Mouse (Mus musculus) forebrain, embryonic 15.5 days (tissue): ENCODE measurements around the gene Fam57b. TPM values are rescaled to one million over a fixed set of nuclear protein-coding genes. Genes with fewer than 3 reads are reported as not detected.

ENCODE experiments used
- ATAC-seq: fragments of 200-750 bp; cut with Nextera tagmentation; replicated peaks from 2 replicates; pipeline ENCODE4 v1.8.0; 2017; ENCODE audit warnings: mild to moderate bottlenecking, moderate TSS enrichment, moderate library complexity
- H3K27ac ChIP-seq: fragments of 300-500 bp; sonication (generic); replicated peaks from 2 replicates; pipeline ENCODE4 v1.5.1; 2015; ENCODE audit warnings: mild to moderate bottlenecking, inconsistent platforms
- H3K27me3 ChIP-seq: fragments of 300-500 bp; sonication (generic); 2 replicates; pipeline ENCODE4 v1.6.1; 2015; ENCODE audit warnings: inconsistent platforms
- H3K36me3 ChIP-seq: fragments of 300-500 bp; sonication (generic); 2 replicates; pipeline ENCODE4 v1.6.1; 2015; ENCODE audit warnings: mild to moderate bottlenecking, inconsistent platforms
- H3K4me1 ChIP-seq: fragments of 300-500 bp; sonication (generic); 2 replicates; pipeline ENCODE4 v1.6.1; 2015; ENCODE audit warnings: inconsistent platforms
- H3K4me2 ChIP-seq: fragments of 300-500 bp; sonication (generic); replicated peaks from 2 replicates; pipeline ENCODE4 v1.6.1; 2015; ENCODE audit warnings: mild to moderate bottlenecking, inconsistent platforms
- H3K4me3 ChIP-seq: fragments of 300-500 bp; sonication (generic); 2 replicates; pipeline ENCODE4 v1.5.1; 2015; ENCODE audit warnings: mild to moderate bottlenecking, inconsistent platforms
- H3K9ac ChIP-seq: fragments of 300-500 bp; sonication (generic); replicated peaks from 2 replicates; pipeline ENCODE4 v1.6.1; 2015; ENCODE audit warnings: mild to moderate bottlenecking, inconsistent platforms
- H3K9me3 ChIP-seq: fragments of 300-500 bp; sonication (generic); 2 replicates; pipeline ENCODE4 v1.6.1; 2016; ENCODE audit warnings: inconsistent platforms
- WGBS: fragments of 180-500 bp; shearing (Covaris S2); methylation state at CpG from one replicate; pipeline ENCODE4 v1.1.7; 2015; ENCODE audit warnings: mixed read lengths; 5-methylcytosine and 5-hydroxymethylcytosine counted together
- polyA plus RNA-seq: library from polyadenylated mRNA; unstranded; fragments of >200 nt; fragmentation: Nextera tagmentation; extraction: Ambion mirVana; gene quantifications from 2 replicates; pipeline ENCODE4 v1.2.1, GENCODE M21; 2015

Gene Fam57b
- polyA plus RNA-seq, 1 experiment from 2014 or later, result 38.1 TPM

DNA sequence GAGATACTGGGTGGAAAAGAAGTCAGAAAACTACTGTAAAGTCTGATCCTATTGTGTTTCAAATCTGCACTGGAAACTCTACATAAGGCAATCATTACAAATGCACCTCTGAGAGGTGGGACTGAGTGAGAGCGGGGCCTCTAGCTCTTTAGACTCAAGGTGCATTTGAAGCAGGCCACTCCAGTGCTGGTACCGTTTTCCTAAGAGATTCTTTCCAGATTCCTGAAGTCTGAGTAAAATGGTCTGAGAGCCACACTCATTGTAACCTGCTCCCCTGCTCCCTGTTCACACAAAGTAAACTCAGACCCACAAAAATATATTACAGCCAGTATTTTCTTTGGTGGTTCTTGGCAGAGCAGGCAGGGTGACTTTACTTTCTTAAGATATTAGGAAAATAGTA lies 70.1 kb downstream of the Fam57b start:
- ATAC-seq, result no peak
- Histone ChIP-seq H3K27me3 (no peaks in the 10 kb centered on the region), H3K4me2 (no peak overlapping the region), H3K27ac (no peak overlapping the region), H3K9me3 (no peaks in the 10 kb centered on the region), H3K4me1 (peaks cover 22% of the 10 kb centered on the region), H3K4me3 (no peak overlapping the region), H3K36me3 (peaks cover 75% of the 10 kb centered on the region), H3K9ac (no peak overlapping the region)
- 91% methylated on average over 2 of the region's 2 CpGs for WGBS

GRCm38 (mm10) chr7:126868003-126868402 lies 70.5 kb downstream of the Fam57b start:
- no peak for ATAC-seq
- Histone ChIP-seq H3K27ac (no peak overlapping the region), H3K27me3 (no peaks in the 10 kb centered on the region), H3K9me3 (no peaks in the 10 kb centered on the region), H3K4me3 (no peak overlapping the region), H3K9ac (no peak overlapping the region), H3K4me1 (peaks cover 17% of the 10 kb centered on the region), H3K36me3 (peaks cover 79% of the 10 kb centered on the region), H3K4me2 (no peak overlapping the region)
- WGBS, result 86% methylated on average over 12 of the region's 12 CpGs

DNA sequence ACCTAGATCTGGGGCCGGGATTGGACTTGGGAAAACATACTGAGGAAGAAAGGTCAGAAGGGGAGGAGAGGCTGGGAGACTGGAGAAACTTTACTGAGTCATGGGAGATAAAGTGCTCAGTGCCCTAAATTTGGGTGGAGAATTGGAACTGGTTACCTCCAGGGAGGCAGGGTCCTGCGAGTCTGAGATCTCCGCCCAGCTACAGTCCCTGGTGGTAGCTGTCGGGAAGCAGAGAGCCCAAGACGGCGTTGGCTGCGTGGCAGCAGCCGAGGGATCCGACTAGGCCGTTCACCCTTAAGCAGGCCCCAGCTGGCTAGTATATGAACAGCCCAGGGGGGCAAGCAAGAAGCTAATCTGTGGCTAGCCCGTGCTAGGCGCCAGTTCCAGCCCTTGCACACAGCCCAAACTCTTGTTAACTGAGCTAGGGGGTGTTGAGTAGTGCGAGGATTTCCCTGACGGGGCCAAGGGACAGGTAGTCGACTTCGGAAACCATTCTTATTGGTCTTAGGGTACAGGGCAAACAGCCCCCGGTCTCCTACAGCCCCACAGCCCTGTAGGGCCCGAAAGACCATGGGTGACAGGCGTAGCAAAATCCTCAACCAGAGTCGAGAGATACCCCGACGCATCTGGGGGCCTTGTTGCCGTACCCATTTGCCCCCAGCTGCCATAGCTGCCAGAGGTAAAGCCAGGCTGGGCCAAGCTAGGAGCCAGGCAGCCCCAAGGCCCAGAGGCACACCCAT lies 72.5 kb downstream of the Fam57b start:
- no peak for ATAC-seq
- no peak overlapping the region for H3K27ac ChIP-seq
- 95% methylated on average over 23 of the region's 23 CpGs for WGBS
- H3K9me3 ChIP-seq, result no peaks in the 10 kb centered on the region
- H3K27me3 ChIP-seq, result no peaks in the 10 kb centered on the region
- no peak overlapping the region for H3K4me2 ChIP-seq
- no peak overlapping the region for H3K9ac ChIP-seq
- H3K4me3 ChIP-seq, result no peak overlapping the region
- H3K36me3 ChIP-seq, result peaks cover 95% of the 10 kb centered on the region
- H3K4me1 ChIP-seq, result no peaks in the 10 kb centered on the region

- Histone ChIP-seq H3K4me3 (no peak overlapping the region), H3K4me1 (no peaks in the 10 kb centered on the region), H3K36me3 (peaks cover 96% of the 10 kb centered on the region), H3K4me2 (no peak overlapping the region), H3K27me3 (no peaks in the 10 kb centered on the region), H3K9ac (no peak overlapping the region), H3K9me3 (no peaks in the 10 kb centered on the region), H3K27ac (no peak overlapping the region)
- 89% methylated on average over 2 of the region's 2 CpGs for WGBS
- no peak for ATAC-seq
Observed at GRCm38 (mm10) chr7:126870520-126870891, 73.0 kb downstream of the Fam57b start.

GRCm38 (mm10) chr7:126877239-126877638 lies 79.8 kb downstream of the Fam57b start:
- 100% methylated on average over 1 of the region's 1 CpGs for WGBS
- no peak for ATAC-seq
- no peak overlapping the region for H3K27ac ChIP-seq
- no peak overlapping the region for H3K9ac ChIP-seq
- peaks cover 79% of the 10 kb centered on the region for H3K36me3 ChIP-seq
- no peak overlapping the region for H3K4me2 ChIP-seq
- peaks cover 19% of the 10 kb centered on the region for H3K4me1 ChIP-seq
- H3K9me3 ChIP-seq, result no peaks in the 10 kb centered on the region
- H3K4me3 ChIP-seq, result no peak overlapping the region
- H3K27me3 ChIP-seq, result no peaks in the 10 kb centered on the region

Other genes with a start within 250 kb of the Fam57b start
- 196 TPM in 2 replicates for gene Eif3c, start 231.3 kb upstream of the Fam57b start, polyA plus RNA-seq
- gene Apobr, start 212.7 kb upstream of the Fam57b start, polyA plus RNA-seq, result 0.25 and 0.32 TPM in 2 replicates
- gene Cln3, start 211.9 kb upstream of the Fam57b start, polyA plus RNA-seq, result 31.7 and 34.3 TPM in 2 replicates
- gene Il27, start 202.7 kb upstream of the Fam57b start, polyA plus RNA-seq, result not detected in 2 replicates
- gene Nupr1, start 166.8 kb upstream of the Fam57b start, polyA plus RNA-seq, result 4.9 and 5.9 TPM in 2 replicates
- 54.7 and 55.4 TPM in 2 replicates for gene Sgf29, start 148.4 kb upstream of the Fam57b start, polyA plus RNA-seq
- gene Sult1a1, start 121.2 kb upstream of the Fam57b start, polyA plus RNA-seq, result 2.8 TPM in 2 replicates
- 141 and 158 TPM in 2 replicates for gene Bola2, start 102.3 kb upstream of the Fam57b start, polyA plus RNA-seq
- 17.5 and 18.0 TPM in 2 replicates for gene Slx1b, start 101.9 kb upstream of the Fam57b start, polyA plus RNA-seq
- gene Coro1a, start 89.9 kb upstream of the Fam57b start, polyA plus RNA-seq, result 99.8 and 108 TPM in 2 replicates
- 101 and 102 TPM in 2 replicates for gene Mapk3, start 38.1 kb upstream of the Fam57b start, polyA plus RNA-seq
- 1.5 and 1.7 TPM in 2 replicates for gene Gdpd3, start 31.3 kb upstream of the Fam57b start, polyA plus RNA-seq
- gene Ypel3, start 20.7 kb upstream of the Fam57b start, polyA plus RNA-seq, result 207 and 213 TPM in 2 replicates
- gene Tbx6, start 16.2 kb upstream of the Fam57b start, polyA plus RNA-seq, result 0.41 and 0.65 TPM in 2 replicates
- gene Ppp4c, start 5.2 kb upstream of the Fam57b start, polyA plus RNA-seq, result 215 TPM in 2 replicates
- not detected in 2 replicates for gene 4930451I11Rik, start 34.0 kb downstream of the Fam57b start, polyA plus RNA-seq
- gene Doc2a, start 49.7 kb downstream of the Fam57b start, polyA plus RNA-seq, result 9.0 and 9.1 TPM in 2 replicates
- 30.7 and 31.8 TPM in 2 replicates for gene Hirip3, start 64.3 kb downstream of the Fam57b start, polyA plus RNA-seq
- 86.2 and 98.8 TPM in 2 replicates for gene Ino80e, start 64.7 kb downstream of the Fam57b start, polyA plus RNA-seq
- 54.1 and 56.8 TPM in 2 replicates for gene Taok2, start 87.0 kb downstream of the Fam57b start, polyA plus RNA-seq
- 36.2 and 38.6 TPM in 2 replicates for gene Tmem219, start 125.2 kb downstream of the Fam57b start, polyA plus RNA-seq
- 132 and 136 TPM in 2 replicates for gene Kctd13, start 131.2 kb downstream of the Fam57b start, polyA plus RNA-seq
- gene Asphd1, start 151.9 kb downstream of the Fam57b start, polyA plus RNA-seq, result 5.6 and 6.9 TPM in 2 replicates
- gene Sez6l2, start 152.9 kb downstream of the Fam57b start, polyA plus RNA-seq, result 25.5 and 32.0 TPM in 2 replicates
- gene Cdipt, start 178.2 kb downstream of the Fam57b start, polyA plus RNA-seq, result 104 and 105 TPM in 2 replicates
- gene Cdiptos, start 178.4 kb downstream of the Fam57b start, polyA plus RNA-seq, result 0.56 and 0.88 TPM in 2 replicates
- gene Mvp, start 217.0 kb downstream of the Fam57b start, polyA plus RNA-seq, result 3.0 and 3.5 TPM in 2 replicates
- gene Pagr1b, start 218.8 kb downstream of the Fam57b start, polyA plus RNA-seq, result not detected in 2 replicates
- 32.2 and 40.4 TPM in 2 replicates for gene Pagr1a, start 219.7 kb downstream of the Fam57b start, polyA plus RNA-seq
- gene Gm42742, start 223.4 kb downstream of the Fam57b start, polyA plus RNA-seq, result 67.9 and 75.6 TPM in 2 replicates
- 18.0 and 19.8 TPM in 2 replicates for gene Prrt2, start 223.5 kb downstream of the Fam57b start, polyA plus RNA-seq
- gene Maz, start 229.4 kb downstream of the Fam57b start, polyA plus RNA-seq, result 79.3 and 84.0 TPM in 2 replicates
- 67.6 and 69.0 TPM in 2 replicates for gene Kif22, start 244.8 kb downstream of the Fam57b start, polyA plus RNA-seq